Mouse (Mus musculus) limb, embryonic 15.5 days (tissue): Measurements from ENCODE around the gene H2al1g. TPM values are rescaled to one million over a fixed set of nuclear protein-coding genes. Genes with fewer than 3 reads are reported as not detected.
"Not testable (repeated sequence)": the region's sequence is repeated elsewhere in the genome, so short reads cannot be mapped to it uniquely, and the experiment has no call there.

ENCODE experiments used
- ATAC-seq: fragments of 200-750 bp; cut with Nextera tagmentation; 2 replicates; pipeline ENCODE4 v1.8.0; 2017; ENCODE audit warnings: low read depth, moderate TSS enrichment; ENCODE audit not compliant: insufficient number of reproducible peaks, low FRiP score, low TSS enrichment
- H3K27ac ChIP-seq: fragments of 300-500 bp; sonication (generic); 2 replicates; pipeline ENCODE4 v1.5.1; 2015; ENCODE audit warnings: moderate library complexity, mild to moderate bottlenecking, inconsistent platforms
- H3K27me3 ChIP-seq: fragments of 300-500 bp; sonication (generic); 2 replicates; pipeline ENCODE4 v1.6.1; 2015; ENCODE audit warnings: inconsistent platforms
- H3K36me3 ChIP-seq: fragments of 300-500 bp; sonication (generic); 2 replicates; pipeline ENCODE4 v1.6.1; 2015; ENCODE audit warnings: inconsistent platforms
- H3K4me1 ChIP-seq: fragments of 300-500 bp; sonication (generic); 2 replicates; pipeline ENCODE4 v1.6.1; 2015; ENCODE audit warnings: inconsistent platforms
- H3K4me2 ChIP-seq: fragments of 300-500 bp; sonication (generic); 2 replicates; pipeline ENCODE4 v1.6.1; 2015; ENCODE audit warnings: mild to moderate bottlenecking, inconsistent platforms
- H3K4me3 ChIP-seq: fragments of 300-500 bp; sonication (generic); 2 replicates; pipeline ENCODE4 v1.5.1; 2015; ENCODE audit warnings: mild to moderate bottlenecking, inconsistent platforms
- H3K9ac ChIP-seq: fragments of 300-500 bp; sonication (generic); 2 replicates; pipeline ENCODE4 v1.6.1; 2015; ENCODE audit warnings: inconsistent platforms
- H3K9me3 ChIP-seq: fragments of 300-500 bp; sonication (generic); 2 replicates; pipeline ENCODE4 v1.6.1; 2016; ENCODE audit warnings: inconsistent platforms
- WGBS: fragments of 180-500 bp; shearing (Covaris S2); methylation state at CpG from one replicate; pipeline ENCODE4 v1.1.7; 2015; 5-methylcytosine and 5-hydroxymethylcytosine counted together
- polyA plus RNA-seq: library from polyadenylated mRNA; unstranded; fragments of >200 nt; fragmentation: Nextera tagmentation; extraction: Ambion mirVana; gene quantifications from 2 replicates; pipeline ENCODE4 v1.2.1, GENCODE M21; 2015

Gene H2al1g
- not detected in 2 replicates for polyA plus RNA-seq

DNA sequence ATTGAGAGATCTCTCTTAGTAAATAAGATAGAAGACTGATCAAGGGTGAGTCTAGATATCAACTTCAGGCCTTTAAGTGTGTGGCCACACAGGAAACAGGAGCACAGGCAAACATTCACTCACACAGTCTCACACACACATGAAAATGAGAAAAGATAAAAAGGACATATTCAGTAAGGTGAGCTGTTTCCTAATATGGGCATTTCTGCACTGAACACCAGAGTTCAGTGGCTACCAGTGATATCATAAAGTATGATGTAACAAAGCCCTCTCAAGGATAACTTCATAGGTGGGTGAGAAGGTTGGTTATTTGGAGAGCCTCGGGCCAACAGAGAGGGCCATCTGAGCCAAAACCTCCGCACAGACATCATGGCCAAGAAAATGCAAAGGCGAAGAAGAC is at the start of gene H2al1g:
Gene H2al1g, plus strand, starts transcription at position 301 of the 400 bp plus-strand sequence.
- not testable (repeated sequence) for H3K4me1 ChIP-seq, H3K4me2 ChIP-seq, H3K4me3 ChIP-seq, ATAC-seq, H3K9me3 ChIP-seq, H3K36me3 ChIP-seq, H3K27ac ChIP-seq, H3K27me3 ChIP-seq, H3K9ac ChIP-seq
- WGBS, result no CpG with 5 or more reads among the region's 3 CpGs

DNA sequence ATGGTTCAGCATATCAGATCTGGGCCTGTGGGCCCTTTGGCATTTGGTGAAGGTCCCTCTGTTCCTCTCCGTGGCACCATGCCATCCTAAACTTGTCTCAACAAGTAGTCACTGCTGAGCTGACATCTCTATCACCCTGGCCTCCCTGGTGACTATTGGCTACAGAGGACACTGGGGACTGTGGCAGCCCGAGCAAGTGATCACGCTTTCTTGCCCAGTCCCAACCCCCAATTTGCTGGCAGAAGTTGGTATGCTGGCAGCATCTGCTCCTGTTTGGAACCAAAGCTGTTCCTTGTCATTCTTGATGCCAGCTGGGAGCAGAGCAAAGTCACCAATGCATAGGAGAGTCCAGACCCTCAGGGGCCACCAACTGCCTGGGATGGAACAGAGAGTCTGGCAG is 49.0 kb upstream of the H2al1g start:
- Histone ChIP-seq H3K27me3 (peaks cover 34% of the 10 kb centered on the region; the same call in 1 of the 2 replicates), H3K4me1 (no peaks in the 10 kb centered on the region), H3K27ac (no peak overlapping the region), H3K36me3 (no peaks in the 10 kb centered on the region), H3K4me3 (no peak overlapping the region), H3K4me2 (no peak overlapping the region), H3K9me3 (no peaks in the 10 kb centered on the region), H3K9ac (no peak overlapping the region)
- WGBS, result 87% methylated on average over 3 of the region's 3 CpGs
- no peak for ATAC-seq

DNA sequence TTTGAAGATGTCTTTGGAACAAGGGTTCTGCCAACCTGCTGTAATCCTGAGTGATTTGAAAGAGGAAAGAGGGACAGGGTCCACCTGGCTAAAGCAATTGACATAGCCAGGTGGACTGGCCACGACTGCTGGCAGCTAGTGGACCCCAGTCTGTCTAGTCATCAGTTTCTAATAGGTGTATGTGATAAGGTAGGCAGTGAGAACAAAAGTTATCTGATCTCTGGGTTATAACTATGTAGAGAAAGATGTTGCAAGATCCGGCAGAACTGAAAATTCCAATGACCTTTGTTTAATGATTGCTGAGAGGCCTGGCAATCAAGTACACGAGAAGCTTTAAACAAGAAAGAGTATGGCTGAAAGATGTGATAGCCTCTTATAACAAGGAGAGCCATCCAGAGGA is 44.9 kb upstream of the H2al1g start:
- Histone ChIP-seq H3K4me2 (no peak overlapping the region), H3K4me1 (no peaks in the 10 kb centered on the region), H3K27ac (no peak overlapping the region), H3K9ac (no peak overlapping the region), H3K4me3 (no peak overlapping the region), H3K36me3 (no peaks in the 10 kb centered on the region), H3K9me3 (no peaks in the 10 kb centered on the region), H3K27me3 (peaks cover 22% of the 10 kb centered on the region; the same call in 1 of the 2 replicates)
- 69% methylated on average over 3 of the region's 3 CpGs for WGBS
- no peak for ATAC-seq

- H3K27me3 ChIP-seq, result peaks cover 11% of the 10 kb centered on the region; the same call in 1 of the 2 replicates
- H3K4me3 ChIP-seq, result no peak overlapping the region
- H3K4me1 ChIP-seq, result no peaks in the 10 kb centered on the region
- no peak for ATAC-seq
- 75% methylated on average over 6 of the region's 6 CpGs for WGBS
- H3K27ac ChIP-seq, result no peak overlapping the region
- H3K4me2 ChIP-seq, result no peak overlapping the region
- no peak overlapping the region for H3K9ac ChIP-seq
- no peaks in the 10 kb centered on the region for H3K36me3 ChIP-seq
- H3K9me3 ChIP-seq, result no peaks in the 10 kb centered on the region
Observed at GRCm38 (mm10) chrX:11277083-11277482, 41.0 kb upstream of the H2al1g start.

- ATAC-seq, result no peak
- 54% methylated on average over 2 of the region's 2 CpGs for WGBS
Observed at GRCm38 (mm10) chrX:11280741-11281140, 37.3 kb upstream of the H2al1g start.

GRCm38 (mm10) chrX:11288306-11288882 is 29.7 kb upstream of the H2al1g start:
- Histone ChIP-seq H3K36me3 (no peaks in the 10 kb centered on the region), H3K4me1 (no peaks in the 10 kb centered on the region), H3K27me3 (peaks cover 15% of the 10 kb centered on the region), H3K4me2 (no peak overlapping the region), H3K27ac (no peak overlapping the region), H3K9ac (no peak overlapping the region), H3K9me3 (no peaks in the 10 kb centered on the region), H3K4me3 (no peak overlapping the region)
- ATAC-seq, result no peak
- WGBS, result 59% methylated on average over 14 of the region's 14 CpGs

More at GRCm38 (mm10) chrX:11280741-11281140, 37.3 kb upstream of the H2al1g start:
- Histone ChIP-seq H3K9me3 (no peaks in the 10 kb centered on the region), H3K27me3 (0 out of 2 replicates have a peak, but pooled peaks cover 10% of the 10 kb centered on the region), H3K4me2 (no peak overlapping the region), H3K4me3 (no peak overlapping the region), H3K4me1 (no peaks in the 10 kb centered on the region), H3K27ac (no peak overlapping the region), H3K9ac (no peak overlapping the region), H3K36me3 (no peaks in the 10 kb centered on the region)

- WGBS, result 79% methylated on average over 4 of the region's 4 CpGs
- no peak overlapping the region for H3K27ac ChIP-seq
- H3K9me3 ChIP-seq, result no peaks in the 10 kb centered on the region
- no peaks in the 10 kb centered on the region for H3K4me1 ChIP-seq
- no peak overlapping the region for H3K9ac ChIP-seq
- H3K4me2 ChIP-seq, result no peak overlapping the region
- ATAC-seq, result no peak
- no peaks in the 10 kb centered on the region for H3K36me3 ChIP-seq
- no peak overlapping the region for H3K4me3 ChIP-seq
- peaks cover 15% of the 10 kb centered on the region for H3K27me3 ChIP-seq
Observed at GRCm38 (mm10) chrX:11289244-11289643, 28.8 kb upstream of the H2al1g start.

- not testable (repeated sequence) for H3K36me3 ChIP-seq, H3K4me3 ChIP-seq, ATAC-seq, H3K4me1 ChIP-seq, H3K9me3 ChIP-seq, H3K9ac ChIP-seq, H3K27me3 ChIP-seq, H3K27ac ChIP-seq, H3K4me2 ChIP-seq
- no CpG with 5 or more reads among the region's 3 CpGs for WGBS
Observed at GRCm38 (mm10) chrX:11298957-11299356, 19.1 kb upstream of the H2al1g start, which contains the start of gene H2al1a. Gene H2al1a (plus strand): TSS chrX:11299257.

DNA sequence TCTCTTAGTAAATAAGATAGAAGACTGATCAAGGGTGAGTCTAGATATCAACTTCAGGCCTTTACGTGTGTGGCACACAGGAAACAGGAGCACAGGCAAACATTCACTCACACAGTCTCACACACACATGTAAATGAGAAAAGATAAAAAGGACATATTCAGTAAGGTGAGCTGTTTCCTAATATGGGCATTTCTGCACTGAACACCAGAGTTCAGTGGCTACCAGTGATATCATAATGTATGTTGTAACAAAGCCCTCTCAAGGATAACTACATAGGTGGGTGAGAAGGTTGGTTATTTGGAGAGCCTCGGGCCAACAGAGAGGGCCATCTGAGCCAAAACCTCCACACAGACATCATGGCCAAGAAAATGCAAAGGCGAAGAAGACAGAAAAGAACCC is 15.9 kb upstream of the H2al1g start, which contains the start of gene H2al1b:
Gene H2al1b, plus strand, starts transcription at position 301 of the 400 bp plus-strand sequence.
- ATAC-seq, result not testable (repeated sequence)

DNA sequence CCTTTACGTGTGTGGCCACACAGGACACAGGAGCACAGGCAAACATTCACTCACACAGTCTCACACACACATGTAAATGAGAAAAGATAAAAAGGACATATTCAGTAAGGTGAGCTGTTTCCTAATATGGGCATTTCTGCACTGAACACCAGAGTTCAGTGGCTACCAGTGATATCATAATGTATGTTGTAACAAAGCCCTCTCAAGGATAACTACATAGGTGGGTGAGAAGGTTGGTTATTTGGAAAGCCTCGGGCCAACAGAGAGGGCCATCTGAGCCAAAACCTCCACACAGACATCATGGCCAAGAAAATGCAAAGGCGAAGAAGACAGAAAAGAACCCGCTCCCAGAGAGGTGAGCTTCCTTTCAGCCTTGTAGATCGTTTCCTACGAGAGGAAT is 12.7 kb upstream of the H2al1g start, which contains the start of gene H2al1c:
Gene H2al1c, plus strand, starts transcription at position 301 of the 400 bp plus-strand sequence.
- H3K9me3 ChIP-seq, H3K4me3 ChIP-seq, H3K9ac ChIP-seq, H3K4me2 ChIP-seq, H3K27ac ChIP-seq, H3K36me3 ChIP-seq, H3K27me3 ChIP-seq, ATAC-seq, H3K4me1 ChIP-seq: not testable (repeated sequence)
- WGBS, result 67% methylated on average over 1 of the region's 6 CpGs

More for the DNA sequence above, 15.9 kb upstream of the H2al1g start, which contains the start of gene H2al1b:
- not testable (repeated sequence) for H3K36me3 ChIP-seq, H3K27me3 ChIP-seq, H3K4me3 ChIP-seq, H3K9me3 ChIP-seq, H3K9ac ChIP-seq, H3K4me2 ChIP-seq, H3K4me1 ChIP-seq, H3K27ac ChIP-seq
- 100% methylated on average over 1 of the region's 3 CpGs for WGBS

DNA sequence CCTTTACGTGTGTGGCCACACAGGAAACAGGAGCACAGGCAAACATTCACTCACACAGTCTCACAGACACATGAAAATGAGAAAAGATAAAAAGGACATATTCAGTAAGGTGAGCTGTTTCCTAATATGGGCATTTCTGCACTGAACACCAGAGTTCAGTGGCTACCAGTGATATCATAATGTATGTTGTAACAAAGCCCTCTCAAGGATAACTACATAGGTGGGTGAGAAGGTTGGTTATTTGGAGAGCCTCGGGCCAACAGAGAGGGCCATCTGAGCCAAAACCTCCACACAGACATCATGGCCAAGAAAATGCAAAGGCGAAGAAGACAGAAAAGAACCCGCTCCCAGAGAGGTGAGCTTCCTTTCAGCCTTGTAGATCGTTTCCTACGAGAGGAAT is 9.5 kb upstream of the H2al1g start, which contains the start of gene H2al1d:
Gene H2al1d, plus strand, starts transcription at position 301 of the 400 bp plus-strand sequence.
- not testable (repeated sequence) for H3K9ac ChIP-seq, H3K36me3 ChIP-seq, ATAC-seq, H3K27ac ChIP-seq, H3K27me3 ChIP-seq, H3K4me2 ChIP-seq, H3K9me3 ChIP-seq, H3K4me3 ChIP-seq, H3K4me1 ChIP-seq
- no CpG with 5 or more reads among the region's 6 CpGs for WGBS

DNA sequence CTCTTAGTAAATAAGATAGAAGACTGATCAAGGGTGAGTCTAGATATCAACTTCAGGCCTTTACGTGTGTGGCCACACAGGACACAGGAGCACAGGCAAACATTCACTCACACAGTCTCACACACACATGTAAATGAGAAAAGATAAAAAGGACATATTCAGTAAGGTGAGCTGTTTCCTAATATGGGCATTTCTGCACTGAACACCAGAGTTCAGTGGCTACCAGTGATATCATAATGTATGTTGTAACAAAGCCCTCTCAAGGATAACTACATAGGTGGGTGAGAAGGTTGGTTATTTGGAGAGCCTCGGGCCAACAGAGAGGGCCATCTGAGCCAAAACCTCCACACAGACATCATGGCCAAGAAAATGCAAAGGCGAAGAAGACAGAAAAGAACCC is 6.4 kb upstream of the H2al1g start, which contains the start of gene H2al1e:
Gene H2al1e, plus strand, starts transcription at position 301 of the 400 bp plus-strand sequence.
- ATAC-seq, H3K27ac ChIP-seq, H3K9ac ChIP-seq, H3K4me2 ChIP-seq, H3K9me3 ChIP-seq, H3K4me3 ChIP-seq, H3K4me1 ChIP-seq, H3K36me3 ChIP-seq, H3K27me3 ChIP-seq: not testable (repeated sequence)
- WGBS, result no CpG with 5 or more reads among the region's 3 CpGs
